Mouse (Mus musculus) kidney, postnatal 4 days (tissue): ENCODE measurements around the gene Gm49337.

ENCODE experiments used
- DNase-seq, 2 experiments: peaks; one replicate each; pipeline ENCODE4 v3.0.0; 2021; ENCODE audit warnings: mixed read lengths in 2 of 2

Gm49337 gene

GRCm38 (mm10) chr4:116342119-116342518, 168.9 kb downstream of the Gm49337 start:
- peak; percentile 75 to 79 for DNase-seq
